Mouse (Mus musculus) hindbrain, postnatal 0 days (tissue): Measurements from ENCODE around the gene Taok3. TPM values are rescaled to one million over a fixed set of nuclear protein-coding genes. Genes with fewer than 3 reads are reported as not detected.
A peak's percentile ranks its signal among the peaks of the same experiment; 100 is the strongest.

Experiments used
- ATAC-seq: fragments of 200-750 bp; cut with Nextera tagmentation; 2 replicates; pipeline ENCODE4 v1.8.0; 2017; ENCODE audit warnings: mild to moderate bottlenecking, moderate TSS enrichment, moderate library complexity
- DNase-seq: peaks from one replicate; pipeline ENCODE4 v3.0.0-alpha.2; 2015; ENCODE audit warnings: low spot score
- H3K27ac ChIP-seq: fragments of 300-500 bp; sonication (generic); 2 replicates; pipeline ENCODE4 v1.5.1; 2014; ENCODE audit warnings: mild to moderate bottlenecking
- H3K27me3 ChIP-seq: fragments of 300-500 bp; sonication (generic); 2 replicates; pipeline ENCODE4 v1.6.1; 2014; ENCODE audit warnings: low read length, mixed read lengths; ENCODE audit not compliant: insufficient read depth
- H3K36me3 ChIP-seq: fragments of 300-500 bp; sonication (generic); 2 replicates; pipeline ENCODE4 v1.6.1; 2014; ENCODE audit warnings: low read length, mixed read lengths; ENCODE audit not compliant: insufficient read depth
- H3K4me1 ChIP-seq: fragments of 300-500 bp; sonication (generic); 2 replicates; pipeline ENCODE4 v1.6.1; 2014; ENCODE audit warnings: antibody characterized with exemption, low read length, mixed read lengths; ENCODE audit not compliant: insufficient read depth
- H3K4me2 ChIP-seq: fragments of 300-500 bp; sonication (generic); 2 replicates; pipeline ENCODE4 v1.6.1; 2014; ENCODE audit warnings: low read depth, mild to moderate bottlenecking, low read length, moderate library complexity, mixed read lengths
- H3K4me3 ChIP-seq: fragments of 300-500 bp; sonication (generic); 2 replicates; pipeline ENCODE4 v1.5.1; 2014; ENCODE audit warnings: low read length
- H3K9ac ChIP-seq: fragments of 300-500 bp; sonication (generic); replicated peaks from 2 replicates; pipeline ENCODE4 v1.6.1; 2014; ENCODE audit warnings: mild to moderate bottlenecking, low read length, moderate library complexity, mixed read lengths
- H3K9me3 ChIP-seq: fragments of 300-500 bp; sonication (generic); 2 replicates; pipeline ENCODE4 v1.6.1; 2016; ENCODE audit warnings: low read length, mixed read lengths
- CTCF ChIP-seq: IDR thresholded peaks from 2 replicates; pipeline ENCODE4 v1.5.1; 2016; ENCODE audit warnings: antibody characterized with exemption, control low read depth, low read depth
- WGBS: fragments of 180-500 bp; shearing (Covaris S2); extraction: QIAGEN DNeasy Blood & Tissue Kit; methylation state at CpG from one replicate; pipeline ENCODE4 v1.1.7; 2014; 5-methylcytosine and 5-hydroxymethylcytosine counted together
- polyA plus RNA-seq: library from polyadenylated mRNA; unstranded; fragments of >200 nt; fragmentation: Nextera tagmentation; extraction: Ambion mirVana; gene quantifications from 2 replicates; pipeline ENCODE4 v1.2.1, GENCODE M21; 2015
- total RNA-seq: library from RNA; depleted of rRNA; stranded (reverse); fragments of >200 nt; gene quantifications from 2 replicates; pipeline ENCODE4 v1.2.3, GENCODE M21; 2014

The Taok3 gene
- total and polyA plus RNA-seq, 2 experiments from 2014 or later = 21.0 to 50.2 TPM

- TF ChIP-seq CTCF = no peak
- DNase-seq (peak; percentile 68), ATAC-seq (peak; percentile 24; the same call in 1 of the 2 replicates)
- Histone ChIP-seq H3K36me3 (peaks cover 18% of the 10 kb centered on the region; the same call in 1 of the 2 replicates), H3K27me3 (no peaks in the 10 kb centered on the region), H3K4me3 (no peak overlapping the region), H3K4me2 (no peak overlapping the region), H3K9ac (no peak overlapping the region), H3K27ac (peak overlapping the region; percentile 48; the same call in 1 of the 2 replicates), H3K4me1 (0 out of 2 replicates have a peak, but pooled peaks cover 12% of the 10 kb centered on the region), H3K9me3 (no peaks in the 10 kb centered on the region)
- WGBS = 39% methylated on average over 9 of the region's 9 CpGs
Observed at GRCm38 (mm10) chr5:117284029-117284428, 164.1 kb downstream of the Taok3 start.

- H3K27ac ChIP-seq = peak overlapping the region; percentile 36; the same call in 1 of the 2 replicates
- 0 out of 2 replicates have a peak, but pooled peaks cover 12% of the 10 kb centered on the region for H3K4me1 ChIP-seq
- 39% methylated on average over 7 of the region's 7 CpGs for WGBS
Observed at GRCm38 (mm10) chr5:117284682-117285081, 164.8 kb downstream of the Taok3 start.

GRCm38 (mm10) chr5:117285266-117285665 is 165.3 kb downstream of the Taok3 start:
- Histone ChIP-seq H3K9ac (no peak overlapping the region), H3K9me3 (no peaks in the 10 kb centered on the region), H3K4me2 (no peak overlapping the region; the same call in 1 of the 2 replicates), H3K36me3 (peaks cover 18% of the 10 kb centered on the region; the same call in 1 of the 2 replicates), H3K4me1 (0 out of 2 replicates have a peak, but pooled peaks cover 12% of the 10 kb centered on the region), H3K27ac (no peak overlapping the region), H3K4me3 (no peak overlapping the region), H3K27me3 (no peaks in the 10 kb centered on the region)
- no peak for TF ChIP-seq CTCF
- ATAC-seq (no peak), DNase-seq (no peak)
- 73% methylated on average over 4 of the region's 4 CpGs for WGBS

More at GRCm38 (mm10) chr5:117284682-117285081, 164.8 kb downstream of the Taok3 start:
- H3K4me3 ChIP-seq = no peak overlapping the region
- peaks cover 18% of the 10 kb centered on the region; the same call in 1 of the 2 replicates for H3K36me3 ChIP-seq
- H3K27me3 ChIP-seq = no peaks in the 10 kb centered on the region
- H3K9me3 ChIP-seq = no peaks in the 10 kb centered on the region
- H3K9ac ChIP-seq = no peak overlapping the region
- no peak for ATAC-seq
- no peak overlapping the region for H3K4me2 ChIP-seq
- no peak for DNase-seq
- no peak for TF ChIP-seq CTCF

GRCm38 (mm10) chr5:117286286-117286685 is 166.4 kb downstream of the Taok3 start:
- peaks cover 14% of the 10 kb centered on the region; the same call in 1 of the 2 replicates for H3K36me3 ChIP-seq
- 0 out of 2 replicates have a peak, but pooled peaks cover 12% of the 10 kb centered on the region for H3K4me1 ChIP-seq
- peak overlapping the region; percentile 79 for H3K4me3 ChIP-seq
- no peaks in the 10 kb centered on the region for H3K9me3 ChIP-seq
- H3K9ac ChIP-seq = peak overlapping the region; percentile 72
- H3K27ac ChIP-seq = no peak overlapping the region
- WGBS = 46% methylated on average over 3 of the region's 3 CpGs
- TF ChIP-seq CTCF = no peak
- ATAC-seq (no peak), DNase-seq (no peak)
- peak overlapping the region; percentile 68 for H3K4me2 ChIP-seq
- H3K27me3 ChIP-seq = no peaks in the 10 kb centered on the region

- Histone ChIP-seq H3K9ac (peak within 1 kb of the TSS; percentile 72), H3K4me2 (peak within 1 kb of the TSS; percentile 68), H3K27me3 (no peaks in the 10 kb centered on the region), H3K4me1 (0 out of 2 replicates have a peak, but pooled peaks cover 12% of the 10 kb centered on the region), H3K9me3 (no peaks in the 10 kb centered on the region), H3K4me3 (peak within 1 kb of the TSS; percentile 79), H3K36me3 (peaks cover 6% of the 10 kb centered on the region; the same call in 1 of the 2 replicates), H3K27ac (peak within 1 kb of the TSS; percentile 68)
- WGBS = under 1% methylated on average over 67 of the region's 77 CpGs
- no peak for TF ChIP-seq CTCF
- ATAC-seq = peak; percentile 97
- peak; percentile 97 for DNase-seq
Observed at GRCm38 (mm10) chr5:117286831-117287822, 167.2 kb downstream of the Taok3 start, which contains the start of gene Pebp1. Gene Pebp1, minus strand, starts transcription at chr5:117287625.

GRCm38 (mm10) chr5:117289646-117290045 is 169.7 kb downstream of the Taok3 start:
- ATAC-seq (no peak), DNase-seq (no peak)
- no peak for TF ChIP-seq CTCF
- no peak overlapping the region for H3K4me3 ChIP-seq
- no peaks in the 10 kb centered on the region for H3K27me3 ChIP-seq
- 0 out of 2 replicates have a peak, but pooled peaks cover 12% of the 10 kb centered on the region for H3K4me1 ChIP-seq
- no peak overlapping the region for H3K27ac ChIP-seq
- no peaks in the 10 kb centered on the region for H3K9me3 ChIP-seq
- no peak overlapping the region for H3K4me2 ChIP-seq
- no peak overlapping the region for H3K9ac ChIP-seq
- peaks cover 4% of the 10 kb centered on the region; the same call in 1 of the 2 replicates for H3K36me3 ChIP-seq
